Mouse (Mus musculus) CD4-positive helper T cell, adult 2 months (primary cell): ENCODE measurements around the gene Tyw3.

Source experiments
- DNase-seq: peaks from one replicate; pipeline ENCODE4 v3.0.0-alpha.2; 2012; ENCODE audit warnings: low read depth, missing footprints, low spot score

Tyw3 gene

DNA sequence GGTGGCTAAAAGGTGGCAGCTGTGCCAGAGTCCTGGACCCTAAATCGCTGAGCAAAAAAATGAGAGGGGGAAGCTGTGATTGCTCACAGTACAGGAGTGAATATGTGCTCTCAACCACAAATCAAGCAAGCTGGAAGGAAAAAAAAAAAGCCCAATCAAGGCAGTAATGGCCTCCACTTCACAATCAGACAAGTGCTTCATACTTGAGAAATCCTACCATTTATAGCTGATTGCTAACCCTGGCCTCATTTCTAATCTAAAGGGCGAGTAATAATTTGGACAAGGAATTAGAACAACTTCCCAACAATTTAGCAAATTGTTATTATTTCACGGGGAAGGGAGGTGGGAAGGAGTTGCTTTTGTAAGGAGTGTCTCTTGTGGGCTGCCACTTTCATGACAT is 31.5 kb downstream of the Tyw3 start:
- DNase-seq: no peak

DNA sequence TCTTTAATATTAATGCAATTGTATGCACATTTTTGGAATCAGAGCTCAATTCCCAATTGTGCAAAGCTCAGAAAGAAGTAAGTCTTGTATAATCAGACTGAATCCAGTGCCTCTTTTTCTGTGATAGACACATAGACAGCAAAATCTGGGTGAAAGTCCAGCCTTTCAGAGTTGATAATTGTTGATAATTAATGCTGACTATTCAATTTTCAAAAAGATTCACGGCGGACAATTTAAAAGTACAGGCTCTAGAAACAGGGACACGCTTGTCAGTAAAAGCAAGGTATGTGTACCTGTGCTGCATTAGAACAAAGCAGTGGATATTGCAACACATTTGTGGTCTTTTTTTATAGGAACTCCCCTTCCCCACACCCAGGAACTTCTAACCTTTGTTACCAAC is 34.7 kb downstream of the Tyw3 start:
- no peak for DNase-seq

DNA sequence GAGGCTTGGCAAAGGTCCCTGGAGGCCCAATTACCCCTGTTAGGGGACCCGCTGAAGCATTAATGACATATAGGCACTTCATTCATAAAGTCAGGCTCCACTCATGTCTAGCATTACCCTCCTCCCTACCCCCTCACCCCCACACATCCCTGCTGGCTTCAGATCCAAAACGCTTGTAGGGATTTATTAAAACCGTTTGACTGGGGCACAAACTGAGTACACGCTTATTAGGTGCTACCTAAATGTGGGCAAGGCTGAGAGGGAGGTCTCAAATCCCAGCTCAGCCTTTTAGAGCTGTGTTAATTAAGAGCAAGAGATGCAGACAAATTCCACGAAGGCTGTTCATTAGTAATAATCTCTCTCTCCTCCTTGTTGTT is 45.9 kb downstream of the Tyw3 start:
- no peak for DNase-seq

DNA sequence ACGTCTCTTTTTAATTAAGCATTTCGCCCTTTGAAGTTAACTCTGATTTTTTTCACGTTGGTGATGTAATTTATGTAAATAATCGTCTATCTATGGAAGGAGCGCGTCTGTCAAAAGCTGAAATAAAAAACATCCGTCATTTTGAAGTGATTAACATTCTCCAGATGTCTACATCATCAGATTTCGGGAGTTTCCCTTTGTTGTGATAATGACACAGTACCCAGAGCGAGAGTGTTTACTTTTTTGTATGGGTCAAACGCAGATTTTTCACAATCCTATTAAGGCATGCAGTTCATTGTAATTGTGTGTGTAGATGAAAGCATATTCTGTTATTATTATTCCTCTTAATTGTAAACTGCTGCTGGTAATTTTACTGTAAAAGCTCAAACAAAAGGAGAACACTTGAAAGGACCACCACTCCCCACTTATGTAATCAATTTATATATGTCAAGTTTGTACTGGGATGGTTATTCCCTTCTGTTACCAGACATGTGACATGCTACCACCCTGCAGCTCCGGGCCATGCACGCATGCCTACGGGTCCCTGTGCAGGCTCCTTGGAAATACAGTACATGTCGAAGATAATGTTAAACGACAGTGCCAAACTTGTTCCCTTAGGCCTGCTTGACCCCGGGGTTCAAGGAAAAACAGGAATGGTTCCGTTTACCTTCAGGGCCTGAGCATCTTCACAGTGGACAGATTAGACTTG is 46.4 kb downstream of the Tyw3 start:
- no peak for DNase-seq

DNA sequence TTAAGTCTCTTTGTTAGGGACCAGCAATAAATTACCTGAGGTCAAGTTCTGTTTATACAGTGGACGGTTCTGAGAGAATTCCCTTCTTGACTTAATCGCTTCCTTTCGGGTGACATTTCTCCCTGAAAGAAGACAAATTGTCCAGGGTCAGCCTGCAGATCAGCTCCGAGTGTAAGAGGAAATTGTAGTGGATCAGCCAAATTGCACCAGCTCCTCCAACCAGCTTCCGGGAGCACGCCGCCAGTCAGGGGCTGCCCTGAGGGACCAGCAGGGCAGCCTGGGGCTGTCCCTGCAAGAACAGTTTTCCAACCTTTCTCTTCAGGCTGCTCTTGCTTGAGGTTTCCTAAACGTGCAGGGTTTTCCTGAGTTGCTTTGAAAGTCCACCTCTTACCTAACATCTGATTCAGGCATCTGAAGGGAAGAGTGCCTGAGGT is 48.0 kb downstream of the Tyw3 start:
- DNase-seq: no peak

DNA sequence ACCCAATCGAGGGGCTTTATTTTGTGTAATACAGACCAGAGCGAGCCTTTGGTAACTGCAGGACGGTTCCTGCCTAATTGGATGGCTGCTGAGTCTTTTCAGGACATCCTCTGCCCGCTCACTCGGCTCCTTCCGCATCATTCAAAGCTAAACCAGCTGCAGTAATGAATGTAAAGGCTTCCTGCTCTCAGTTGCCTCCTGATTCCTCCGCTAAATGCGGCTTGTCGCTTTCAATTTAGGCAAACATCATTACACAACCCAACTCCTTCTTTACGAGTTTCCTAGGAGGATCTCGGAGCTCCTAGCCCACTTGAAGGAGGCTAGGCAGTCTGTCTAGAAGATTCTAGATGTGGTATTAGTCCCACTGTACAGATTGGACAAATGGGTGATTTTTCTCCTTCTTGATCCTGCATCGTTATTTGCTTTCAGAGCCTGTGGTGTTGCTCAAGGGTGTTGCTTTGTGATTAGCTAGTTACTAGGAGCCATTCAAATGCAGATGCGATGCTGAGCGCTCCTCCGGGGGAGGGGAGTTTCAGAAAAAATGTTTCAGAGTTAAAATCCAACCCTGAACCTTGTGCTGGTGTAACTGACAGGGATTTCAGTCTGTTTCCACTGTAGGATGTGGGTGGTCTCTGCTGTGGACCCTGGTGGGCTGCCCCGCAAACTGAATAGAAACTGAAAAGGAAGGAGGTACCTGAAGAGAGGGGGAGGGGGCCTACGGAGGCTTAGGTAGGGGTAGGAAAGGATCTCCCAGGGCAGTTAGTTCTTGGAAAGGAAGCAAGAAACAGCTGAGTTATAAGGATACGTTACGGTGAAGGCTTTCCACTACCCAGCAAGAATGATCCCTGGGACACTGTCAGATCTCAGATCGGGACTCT is 49.1 kb downstream of the Tyw3 start:
- no peak for DNase-seq

DNA sequence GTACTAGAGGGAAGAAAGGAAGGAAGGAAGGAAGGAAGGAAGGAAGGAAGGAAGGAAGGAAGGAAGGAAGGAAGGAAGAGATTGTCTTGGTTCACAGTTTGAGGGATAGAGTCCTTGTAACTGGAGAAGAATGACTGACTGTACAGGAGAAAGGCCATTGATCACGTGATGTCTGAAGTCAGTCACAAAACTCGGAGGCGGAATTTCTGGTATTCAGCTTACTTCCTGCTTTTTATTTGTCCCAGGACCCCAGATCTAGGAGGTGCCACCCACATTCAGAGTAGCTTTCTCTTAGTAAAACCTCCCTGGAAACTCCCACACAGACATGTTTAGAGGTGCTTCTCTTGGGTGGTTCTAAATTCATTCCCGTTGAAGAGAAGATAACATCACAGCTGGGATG is 50.7 kb downstream of the Tyw3 start:
- no peak for DNase-seq

DNA sequence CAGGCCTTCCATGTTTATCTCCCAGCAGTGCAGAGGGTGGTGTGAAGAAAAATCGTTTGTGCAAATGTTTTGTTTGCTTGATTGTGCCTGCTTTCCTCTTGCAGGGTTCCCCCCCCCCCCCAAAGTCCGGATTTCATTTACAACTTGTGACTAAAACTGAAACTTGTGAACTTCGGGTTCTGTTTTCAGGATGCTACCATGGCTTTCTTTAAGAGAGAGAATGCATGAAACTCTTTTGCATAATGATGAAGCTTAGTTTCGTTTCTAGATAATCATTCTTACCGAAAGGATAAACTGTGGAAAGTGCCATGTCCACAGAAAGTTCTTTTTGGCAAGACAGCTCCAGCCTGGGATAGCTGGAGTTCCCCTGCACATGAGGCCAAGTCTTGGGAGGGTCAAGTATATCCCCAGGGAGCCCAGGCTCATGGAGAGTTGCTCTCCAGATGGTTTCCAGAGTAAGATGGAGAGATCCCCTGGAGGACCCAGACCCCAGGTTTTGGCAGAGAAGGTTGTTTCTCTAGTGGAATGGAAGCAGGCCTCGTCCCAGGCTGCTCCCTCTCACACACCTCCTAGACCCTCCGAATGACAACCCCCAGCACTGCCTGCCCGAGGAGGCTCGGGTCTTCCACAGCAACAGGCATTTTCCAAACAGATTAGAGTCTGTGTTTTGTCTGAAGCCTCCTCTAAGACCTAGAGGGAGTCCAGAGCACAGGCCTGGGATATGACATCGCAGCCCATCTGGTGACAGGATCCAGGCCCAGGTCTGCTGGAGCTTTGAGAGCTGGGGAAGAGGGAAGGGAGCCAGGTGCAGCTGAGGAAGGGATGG is 56.6 kb downstream of the Tyw3 start:
- DNase-seq: no peak

DNA sequence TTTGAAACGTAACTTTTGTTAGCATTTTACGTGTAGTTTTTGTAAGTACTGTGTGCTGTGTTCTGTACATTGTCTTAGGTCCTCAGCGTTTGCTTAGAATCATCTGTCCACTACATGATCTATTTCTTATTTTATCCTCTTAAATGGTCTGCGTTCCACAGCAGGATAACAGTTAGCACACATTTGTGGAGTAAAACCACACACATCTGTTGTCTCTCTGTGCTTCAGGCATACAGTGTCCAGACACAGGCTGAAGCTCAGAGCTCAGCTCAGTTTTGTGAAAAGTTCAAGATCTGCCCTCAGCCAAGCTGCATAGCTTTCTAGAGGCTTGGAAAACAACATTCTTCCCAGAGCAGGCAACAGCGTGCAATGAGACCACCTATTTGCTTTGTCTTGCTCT is 60.8 kb downstream of the Tyw3 start:
- no peak for DNase-seq

DNA sequence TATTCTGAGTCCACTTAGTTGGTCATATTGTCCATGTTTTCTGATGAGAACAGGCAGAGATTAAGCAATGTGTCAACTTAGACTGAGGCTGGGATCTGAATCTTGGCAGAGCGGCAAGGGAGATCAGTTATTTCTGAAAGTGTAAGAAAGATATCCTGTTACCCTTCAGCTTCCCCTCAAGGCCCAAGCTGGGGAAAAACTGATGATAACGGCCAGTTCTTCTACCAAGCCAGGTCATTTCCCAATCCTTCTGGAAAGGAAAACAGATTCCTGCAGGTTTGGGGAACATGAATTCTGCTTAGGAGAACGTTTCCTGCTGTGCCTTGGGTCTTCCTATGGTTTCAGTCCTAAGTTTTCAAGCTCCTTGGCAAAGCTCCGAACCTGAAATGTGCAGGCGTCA is 63.7 kb downstream of the Tyw3 start:
- DNase-seq: no peak

DNA sequence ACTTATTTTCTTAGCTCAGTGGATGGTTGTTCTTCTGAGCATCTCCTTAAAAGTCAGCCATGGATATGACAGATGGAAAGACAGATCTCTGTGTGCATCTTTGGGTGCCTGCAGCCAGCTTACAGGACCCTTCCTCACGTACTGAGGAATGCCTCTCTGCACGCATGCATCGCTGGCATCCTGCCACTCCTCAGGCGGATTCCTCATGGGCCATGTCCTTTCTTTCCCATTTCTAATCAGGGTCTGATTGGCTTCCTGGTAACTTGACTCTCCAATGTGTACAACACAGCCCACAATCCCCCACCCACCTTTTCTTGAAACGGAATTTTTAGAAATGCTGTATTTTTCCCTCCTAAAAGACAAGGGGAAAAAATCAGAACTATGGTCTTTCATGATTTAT is 67.9 kb downstream of the Tyw3 start:
- DNase-seq: no peak

DNA sequence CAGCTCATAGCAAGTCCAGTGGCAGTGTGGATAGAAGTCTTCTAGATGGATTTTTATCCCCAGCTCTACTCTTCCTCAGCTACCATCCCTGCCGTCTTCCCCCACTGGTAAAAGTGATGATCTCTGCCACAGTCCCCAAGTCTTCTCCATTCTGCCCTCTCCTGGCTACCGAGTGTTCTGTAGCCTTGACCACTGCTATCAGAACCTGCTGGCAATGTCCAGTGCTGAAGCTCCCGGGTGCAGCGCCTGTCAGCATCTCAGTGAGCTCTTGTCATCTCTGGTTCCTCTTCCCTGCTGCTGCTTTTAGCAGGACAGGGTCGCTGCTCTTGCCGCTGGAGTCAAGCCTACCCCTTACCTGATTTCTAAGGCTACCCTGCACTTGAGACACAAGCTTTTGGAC is 70.3 kb downstream of the Tyw3 start:
- DNase-seq: no peak
